Mouse (Mus musculus) spleen, adult 2 months (tissue): ENCODE data around the gene Ppp6r2.

Experiments
- CTCF ChIP-seq: fragments of 200-500 bp; IDR thresholded peaks from 2 replicates; pipeline ENCODE4 v1.5.1; 2011; ENCODE audit warnings: mild to moderate bottlenecking, inconsistent platforms; ENCODE audit not compliant: insufficient read depth, insufficient read length, insufficient replicate concordance; ENCODE audit errors: extremely low read depth
- POLR2A ChIP-seq: fragments of 200-500 bp; IDR thresholded peaks from 2 replicates; pipeline ENCODE4 v1.6.1; 2011; ENCODE audit warnings: low read depth, low read length, inconsistent platforms

DNA sequence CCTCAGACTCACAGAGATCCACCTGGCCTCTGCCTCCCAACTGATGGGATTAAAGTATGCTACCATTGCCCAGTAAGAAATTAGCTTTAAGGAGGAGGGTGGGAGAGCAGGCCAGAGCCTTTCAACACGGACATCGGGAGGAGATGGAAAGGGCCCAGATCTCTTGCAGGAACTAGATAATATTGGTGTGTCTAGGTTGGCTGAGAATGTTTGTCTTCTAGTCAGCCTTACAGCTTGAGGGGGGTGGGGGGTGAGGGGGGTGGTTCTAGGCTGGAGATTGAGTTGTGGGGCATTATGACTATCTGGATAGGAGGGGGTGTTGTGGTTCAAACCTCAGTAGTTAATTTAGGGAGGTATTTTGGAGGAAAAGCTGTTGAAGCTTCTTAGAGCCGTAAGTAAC lies 2.2 kb downstream of the Ppp6r2 start:
- TF ChIP-seq CTCF (no peak), POLR2A (no peak)
